Mouse (Mus musculus) MEL (cell line): Measurements from ENCODE around the gene Cir1. TPM values are rescaled to one million over a fixed set of nuclear protein-coding genes. Genes with fewer than 3 reads are reported as not detected.

ENCODE experiments used
- DNase-seq: peaks from one replicate; pipeline ENCODE4 v3.0.0; 2011; ENCODE audit warnings: low read depth, low spot score
- H3K27ac ChIP-seq: 2 replicates; pipeline ENCODE4 v1.5.1; 2012; ENCODE audit warnings: low read depth, mild to moderate bottlenecking, control low read depth, low read length, moderate library complexity; ENCODE audit not compliant: control insufficient read depth
- H3K27me3 ChIP-seq, 2 experiments: fragments of 150-350 bp in 1 of 2; sonication (generic) in 1 of 2; 2 replicates each; pipeline ENCODE4 v1.6.1; 2012; ENCODE audit warnings: low read length in 2 of 2, mild to moderate bottlenecking in 2 of 2, improper control_type of control experiment in 1 of 2, moderate library complexity in 1 of 2; ENCODE audit not compliant: insufficient read depth in 2 of 2, control insufficient read depth in 1 of 2
- H3K36me3 ChIP-seq, 2 experiments: 2 replicates each; pipeline ENCODE4 v1.6.1; 2012 to 2014; ENCODE audit warnings: low read length in 2 of 2, improper control_type of control experiment in 1 of 2, inconsistent platforms in 1 of 2, mild to moderate bottlenecking in 1 of 2; ENCODE audit not compliant: insufficient read depth in 2 of 2, control insufficient read depth in 1 of 2
- H3K4me1 ChIP-seq, 2 experiments: fragments of 150-350 bp in 1 of 2; sonication (generic) in 1 of 2; 2 replicates each; pipeline ENCODE4 v1.6.1; 2012; ENCODE audit warnings: low read length in 2 of 2, improper control_type of control experiment in 1 of 2, mild to moderate bottlenecking in 1 of 2; ENCODE audit not compliant: insufficient read depth in 2 of 2, control insufficient read depth in 1 of 2
- H3K4me3 ChIP-seq, 2 experiments: fragments of 150-350 bp in 1 of 2; sonication (generic) in 1 of 2; 2 replicates each; pipeline ENCODE4 v1.5.1; 2012; ENCODE audit warnings: low read depth in 2 of 2, low read length in 2 of 2, mild to moderate bottlenecking in 2 of 2, moderate library complexity in 2 of 2, control low read depth in 1 of 2, improper control_type of control experiment in 1 of 2; ENCODE audit not compliant: control insufficient read depth in 1 of 2, insufficient read depth in 1 of 2
- H3K79me2 ChIP-seq: 2 replicates; pipeline ENCODE4 v1.6.1; 2012; ENCODE audit warnings: mild to moderate bottlenecking, low read length, moderate library complexity; ENCODE audit not compliant: control insufficient read depth, poor library complexity, insufficient read depth
- H3K9ac ChIP-seq: 2 replicates; pipeline ENCODE4 v1.6.1; 2012; ENCODE audit warnings: low read depth, mild to moderate bottlenecking, control low read depth, low read length, moderate library complexity; ENCODE audit not compliant: control insufficient read depth, poor library complexity, severe bottlenecking
- H3K9me3 ChIP-seq: fragments of 150-350 bp; sonication (generic); replicated peaks from 2 replicates; pipeline ENCODE4 v1.6.1; 2012; ENCODE audit warnings: mild to moderate bottlenecking, low read length, improper control_type of control experiment, moderate library complexity; ENCODE audit not compliant: insufficient read depth
- BHLHE40 ChIP-seq: IDR thresholded peaks from 2 replicates; pipeline ENCODE4 v1.6.1; 2012; ENCODE audit warnings: low read depth, mild to moderate bottlenecking, inconsistent platforms, low read length, improper control_type of control experiment, borderline replicate concordance
- CHD1 ChIP-seq: IDR thresholded peaks from 2 replicates; pipeline ENCODE4 v1.6.1; 2012; ENCODE audit warnings: low read depth, mild to moderate bottlenecking, inconsistent platforms, low read length, improper control_type of control experiment
- CHD2 ChIP-seq: IDR thresholded peaks from 2 replicates; pipeline ENCODE4 v1.6.1; 2011; ENCODE audit warnings: low read length, improper control_type of control experiment
- ETS1 ChIP-seq: IDR thresholded peaks from 2 replicates; pipeline ENCODE4 v1.6.1; 2012; ENCODE audit warnings: low read depth, mild to moderate bottlenecking, inconsistent platforms, low read length, improper control_type of control experiment, moderate library complexity
- KAT2A ChIP-seq: conservative IDR thresholded peaks from 2 replicates; pipeline ENCODE4 v1.6.1; 2012; ENCODE audit warnings: low read depth, low read length, improper control_type of control experiment, inconsistent platforms
- MAZ ChIP-seq: IDR thresholded peaks from 2 replicates; pipeline ENCODE4 v1.6.1; 2012; ENCODE audit warnings: low read depth, mild to moderate bottlenecking, inconsistent platforms, low read length, improper control_type of control experiment
- MXI1 ChIP-seq: IDR thresholded peaks from 2 replicates; pipeline ENCODE4 v1.6.1; 2011; ENCODE audit warnings: mild to moderate bottlenecking, low read depth, low read length, improper control_type of control experiment
- MYB ChIP-seq: IDR thresholded peaks from 2 replicates; pipeline ENCODE4 v1.6.1; 2011; ENCODE audit warnings: mild to moderate bottlenecking, low read depth, low read length, improper control_type of control experiment
- MYC ChIP-seq: IDR thresholded peaks from 2 replicates; pipeline ENCODE4 v1.6.1; 2011; ENCODE audit warnings: low read depth, mild to moderate bottlenecking, low read length, improper control_type of control experiment, moderate library complexity
- NELFE ChIP-seq: IDR thresholded peaks from 2 replicates; pipeline ENCODE4 v1.6.1; 2011; ENCODE audit warnings: low read depth, low read length, improper control_type of control experiment
- POLR2AphosphoS2 ChIP-seq: IDR thresholded peaks from 2 replicates; pipeline ENCODE4 v1.6.1; 2011; ENCODE audit warnings: low read length, improper control_type of control experiment
- RCOR1 ChIP-seq: IDR thresholded peaks from 2 replicates; pipeline ENCODE4 v1.6.1; 2012; ENCODE audit warnings: low read depth, mild to moderate bottlenecking, inconsistent platforms, low read length, improper control_type of control experiment
- SIN3A ChIP-seq: IDR thresholded peaks from 2 replicates; pipeline ENCODE4 v1.6.1; 2012; ENCODE audit warnings: low read length, improper control_type of control experiment, inconsistent platforms
- SMC3 ChIP-seq: IDR thresholded peaks from 2 replicates; pipeline ENCODE4 v1.6.1; 2011; ENCODE audit warnings: low read depth, low read length, improper control_type of control experiment
- TAL1 ChIP-seq: IDR thresholded peaks from 2 replicates; pipeline ENCODE4 v1.6.1; 2012; ENCODE audit warnings: mild to moderate bottlenecking, inconsistent platforms, low read length, moderate library complexity, mixed read lengths
- TBP ChIP-seq: IDR thresholded peaks from 2 replicates; pipeline ENCODE4 v1.8.0; 2011; ENCODE audit warnings: low read depth, low read length, improper control_type of control experiment
- TCF12 ChIP-seq: IDR thresholded peaks from 2 replicates; pipeline ENCODE4 v1.6.1; 2014; ENCODE audit warnings: low read depth, mild to moderate bottlenecking, inconsistent platforms, low read length, improper control_type of control experiment, moderate library complexity
- UBTF ChIP-seq: IDR thresholded peaks from 2 replicates; pipeline ENCODE4 v1.6.1; 2012; ENCODE audit warnings: low read depth, mild to moderate bottlenecking, inconsistent platforms, low read length, improper control_type of control experiment, moderate library complexity, borderline replicate concordance; ENCODE audit not compliant: insufficient read depth
- USF1 ChIP-seq: IDR thresholded peaks from 2 replicates; pipeline ENCODE4 v1.6.1; 2014; ENCODE audit warnings: low read depth, mild to moderate bottlenecking, inconsistent platforms, low read length, improper control_type of control experiment, moderate library complexity
- USF2 ChIP-seq, 2 experiments: IDR thresholded peaks; 2 replicates each; pipeline ENCODE4 v1.6.1; 2011 to 2012; ENCODE audit warnings: improper control_type of control experiment in 2 of 2, low read length in 2 of 2, borderline replicate concordance in 1 of 2, inconsistent platforms in 1 of 2, low read depth in 1 of 2, mild to moderate bottlenecking in 1 of 2; ENCODE audit not compliant: insufficient read depth in 1 of 2
- ZC3H11A ChIP-seq: IDR thresholded peaks from 2 replicates; pipeline ENCODE4 v1.6.1; 2012; ENCODE audit warnings: low read depth, mild to moderate bottlenecking, inconsistent platforms, low read length, improper control_type of control experiment
- ZKSCAN1 ChIP-seq: IDR thresholded peaks from 2 replicates; pipeline ENCODE4 v1.6.1; 2012; ENCODE audit warnings: low read depth, mild to moderate bottlenecking, inconsistent platforms, low read length, improper control_type of control experiment, moderate library complexity
- ZMIZ1 ChIP-seq: IDR thresholded peaks from 2 replicates; pipeline ENCODE4 v1.6.1; 2012; ENCODE audit warnings: low read depth, mild to moderate bottlenecking, inconsistent platforms, low read length, improper control_type of control experiment, moderate library complexity
- ZNF384 ChIP-seq: IDR thresholded peaks from 2 replicates; pipeline ENCODE4 v1.6.1; 2012; ENCODE audit warnings: low read depth, mild to moderate bottlenecking, inconsistent platforms, low read length, improper control_type of control experiment
- polyA plus RNA-seq, 2 experiments: library from polyadenylated mRNA; stranded (reverse) in 1 of 2; unstranded in 1 of 2; fragments of >175 nt in 1 of 2; fragments of >200 nt in 1 of 2; gene quantifications; 2 replicates each; pipeline versions ENCODE4 v1.2.1 to v1.2.4; 2012; ENCODE audit warnings: low replicate concordance in 2 of 2, low read depth in 1 of 2; ENCODE audit not compliant: insufficient read length in 2 of 2, insufficient read depth in 1 of 2, missing spikeins in 1 of 2
- total RNA-seq: library from RNA; depleted of rRNA; stranded (reverse); fragments of 300-350 nt; gene quantifications from 2 replicates; pipeline ENCODE4 v1.2.3, GENCODE M21; 2012

Cir1 gene
- total and polyA plus RNA-seq, 3 experiments = 3.4 to 7.7 TPM; not detected in 1

DNA sequence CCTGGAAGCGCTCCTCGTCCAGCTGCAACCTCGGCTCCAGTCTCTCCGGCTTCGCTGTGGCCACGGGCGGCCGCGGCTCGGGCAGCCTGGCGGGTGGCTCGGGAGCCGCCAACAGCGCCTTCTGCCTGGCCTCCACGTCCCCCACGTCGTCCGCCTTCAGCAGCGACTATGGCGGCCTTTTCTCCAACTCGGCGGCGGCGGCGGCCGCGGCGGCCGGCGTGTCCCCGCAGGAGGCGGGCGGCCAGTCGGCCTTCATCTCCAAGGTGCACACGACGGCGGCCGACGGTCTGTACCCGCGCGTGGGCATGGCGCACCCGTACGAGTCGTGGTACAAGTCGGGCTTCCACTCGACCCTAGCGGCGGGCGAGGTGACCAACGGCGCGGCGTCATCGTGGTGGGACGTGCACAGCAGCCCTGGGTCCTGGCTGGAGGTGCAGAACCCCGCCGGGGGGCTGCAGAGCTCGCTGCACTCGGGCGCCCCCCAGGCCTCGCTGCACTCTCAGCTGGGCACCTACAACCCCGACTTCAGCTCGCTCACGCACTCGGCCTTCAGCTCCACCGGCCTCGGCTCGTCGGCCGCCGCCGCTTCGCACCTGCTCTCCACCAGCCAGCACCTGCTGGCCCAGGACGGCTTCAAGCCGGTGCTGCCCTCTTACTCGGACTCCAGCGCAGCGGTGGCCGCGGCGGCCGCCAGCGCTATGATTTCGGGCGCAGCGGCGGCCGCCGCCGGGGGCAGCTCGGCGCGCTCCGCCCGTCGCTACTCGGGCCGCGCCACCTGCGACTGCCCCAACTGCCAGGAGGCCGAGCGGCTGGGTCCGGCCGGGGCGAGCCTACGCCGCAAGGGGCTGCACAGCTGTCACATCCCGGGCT lies 39.0 kb downstream of the Cir1 start:
- Histone ChIP-seq H3K9me3 (no peaks in the 10 kb centered on the region), H3K4me1 (no peaks in the 10 kb centered on the region), H3K27ac (no peak overlapping the region), H3K9ac (no peak overlapping the region), H3K4me3 (no peak overlapping the region), H3K36me3 (no peaks in the 10 kb centered on the region), H3K27me3 (no peaks in the 10 kb centered on the region), H3K79me2 (no peaks in the 10 kb centered on the region)
- TF ChIP-seq SMC3 = no peak
- TF ChIP-seq ZC3H11A = no peak
- no peak for TF ChIP-seq MAZ
- TF ChIP-seq ZMIZ1 = no peak
- TF ChIP-seq CHD2 = no peak
- no peak for TF ChIP-seq CHD1
- no peak for TF ChIP-seq TAL1
- no peak for TF ChIP-seq USF2 (IDR thresholded peaks at IDR 0.05; ENCODE audit: borderline replicate concordance in 1 of 2, insufficient read depth in 1 of 2, low read depth in 1 of 2, low read length in 2 of 2)
- TF ChIP-seq TCF12 = no peak
- no peak for TF ChIP-seq MXI1
- no peak for TF ChIP-seq POLR2AphosphoS2
- no peak for TF ChIP-seq SIN3A
- no peak for TF ChIP-seq MYB
- no peak for TF ChIP-seq BHLHE40
- TF ChIP-seq TBP = no peak
- no peak for DNase-seq

- Histone ChIP-seq H3K36me3 (no peaks in the 10 kb centered on the region), H3K9me3 (no peaks in the 10 kb centered on the region), H3K79me2 (no peaks in the 10 kb centered on the region), H3K4me3 (no peak overlapping the region), H3K9ac (no peak overlapping the region), H3K4me1 (no peaks in the 10 kb centered on the region), H3K27ac (no peak overlapping the region)
- no peak for TF ChIP-seq ZNF384
- no peak for TF ChIP-seq TAL1
- TF ChIP-seq MYC = no peak
- no peak for TF ChIP-seq ZKSCAN1
- TF ChIP-seq KAT2A = no peak
- no peak for TF ChIP-seq UBTF
- no peak for TF ChIP-seq ZMIZ1
- TF ChIP-seq SIN3A = no peak
- no peak for TF ChIP-seq NELFE
- TF ChIP-seq TBP = no peak
- TF ChIP-seq MXI1 = no peak
- no peak for TF ChIP-seq POLR2AphosphoS2
- no peak for TF ChIP-seq CHD1
- TF ChIP-seq ETS1 = no peak
- no peak for TF ChIP-seq USF1
- no peak for TF ChIP-seq RCOR1
- TF ChIP-seq, all 39 proteins: peak for 0
- no peak for DNase-seq
- no peaks in the 10 kb centered on the region for H3K27me3 ChIP-seq
Measured at GRCm38 (mm10) chr2:73272351-73273248, 39.9 kb downstream of the Cir1 start.
